19 mouse cellular contexts compared by ENCODE assay signal in genomic region chr19:37821671-37822190, GRCm38 (mm10).
A peak's percentile ranks its signal among the peaks of the same experiment; 100 is the strongest.
DNase-seq lines count a peak whose midpoint lies in the region; ATAC-seq and TF ChIP-seq lines count a peak whose summit lies in the region.
"Had no signal": no experiment of that assay in that cellular context is flagged by ENCODE, and none has a peak within 500 bp of the region (broad histone marks: within the 10 kb centered on the region; RNA-seq: fewer than 3 reads in every experiment).

No protein-coding gene starts in this region.

- H3K4me3 ChIP-seq in gastrocnemius, adult 2 months = no peak overlapping the region
- H3K4me3 ChIP-seq in embryonic facial prominence, embryonic 11.5 days (ENCODE audit: low read depth, low read length) = no peak overlapping the region
- no peak overlapping the region for H3K4me3 ChIP-seq in myocyte
- H3K4me3 ChIP-seq: forebrain, embryonic 12.5 days; hindbrain, embryonic 13.5 days; midbrain, embryonic 10.5 days had no signal

- WGBS in embryonic facial prominence, embryonic 11.5 days = 78% methylated on average over 3 of the region's 3 CpGs

- DNase-seq in gastrocnemius, adult 2 months = no peak
- DNase-seq in gastrocnemius, postnatal 36 days = no peak
- DNase-seq in heart, postnatal 10 days = peak; percentile 5 to 12
- DNase-seq in heart, postnatal 25 days (ENCODE audit: low spot score) = no peak
- DNase-seq in embryonic facial prominence, embryonic 11.5 days (ENCODE audit: low spot score) = peak; percentile 54
- no peak for DNase-seq in kidney, postnatal 4 days
- no peak for DNase-seq in spleen, postnatal 36 days (ENCODE audit: low spot score in 2 of 2)
- DNase-seq: adrenal gland, postnatal 10 days; cerebellum, adult 8-10 months; cerebellum, postnatal 36 days; embryo, embryonic 11 days; kidney, adult 11 months; layer of hippocampus, adult 9-11 months; lung, postnatal 4 days had no signal

- H3K36me3 ChIP-seq in embryonic facial prominence, embryonic 11.5 days (replicated peaks; ENCODE audit: control insufficient read depth, insufficient read depth, low read depth, low read length) = no peaks in the 10 kb centered on the region
- no peaks in the 10 kb centered on the region for H3K36me3 ChIP-seq in myocyte (ENCODE audit: control insufficient read depth, insufficient read depth)
- H3K36me3 ChIP-seq: forebrain, embryonic 12.5 days; hindbrain, embryonic 13.5 days; midbrain, embryonic 10.5 days had no signal

- intact Hi-C loops in gastrocnemius, adult 2 months (cut with DNase I) = no loop called here
- intact Hi-C loops in gastrocnemius, postnatal 36 days (cut with DNase I) = no loop called here
- intact Hi-C loops in heart, postnatal 10 days (cut with DNase I) = no loop called here
- intact Hi-C loops in heart, postnatal 25 days (cut with DNase I) = no loop called here

- no peak overlapping the region for H3ac ChIP-seq in myocyte (ENCODE audit: control insufficient read depth, insufficient read length)

- H3K4me2 ChIP-seq in embryonic facial prominence, embryonic 11.5 days (ENCODE audit: low read depth, low read length) = no peak overlapping the region
- H3K4me2 ChIP-seq in myocyte (ENCODE audit: low read depth) = peak overlapping the region; percentile 72
- H3K4me2 ChIP-seq: forebrain, embryonic 12.5 days; hindbrain, embryonic 13.5 days had no signal

- H3K4me1 ChIP-seq in embryonic facial prominence, embryonic 11.5 days (ENCODE audit: control insufficient read depth, insufficient read depth, low read length) = no peaks in the 10 kb centered on the region
- H3K4me1 ChIP-seq: forebrain, embryonic 12.5 days; hindbrain, embryonic 13.5 days; midbrain, embryonic 10.5 days had no signal

- TF ChIP-seq CTCF in gastrocnemius, adult 2 months (IDR thresholded peaks at IDR 0.05) = no peak

- H3K27me3 ChIP-seq in embryonic facial prominence, embryonic 11.5 days (ENCODE audit: control insufficient read depth, insufficient read depth, low read length) = no peaks in the 10 kb centered on the region; the same call in 1 of the 2 replicates
- H3K27me3 ChIP-seq in myocyte (ENCODE audit: control insufficient read depth, insufficient read depth, insufficient read length) = no peaks in the 10 kb centered on the region
- H3K27me3 ChIP-seq: forebrain, embryonic 12.5 days; hindbrain, embryonic 13.5 days had no signal

- ATAC-seq in embryonic facial prominence, embryonic 11.5 days (replicated peaks; ENCODE audit: insufficient number of reproducible peaks, low FRiP score, low TSS enrichment, low read depth) = no peak; the same call in 1 of the 2 replicates

- no peaks in the 10 kb centered on the region for H3K79me2 ChIP-seq in myocyte (ENCODE audit: control insufficient read depth, insufficient read depth)

- H3K9ac ChIP-seq in embryonic facial prominence, embryonic 11.5 days (replicated peaks; ENCODE audit: low read length) = no peak overlapping the region
- H3K9ac ChIP-seq: forebrain, embryonic 12.5 days; hindbrain, embryonic 13.5 days had no signal

- TF ChIP-seq POLR2A in myocyte (IDR thresholded peaks at IDR 0.05; ENCODE audit: insufficient read length, low read depth) = no peak

- H3K9me3 ChIP-seq in embryonic facial prominence, embryonic 11.5 days (replicated peaks; ENCODE audit: control insufficient read depth, low read length) = no peaks in the 10 kb centered on the region
- H3K9me3 ChIP-seq: forebrain, embryonic 12.5 days; hindbrain, embryonic 13.5 days; midbrain, embryonic 10.5 days had no signal

- peak overlapping the region; percentile 43; the same call in 1 of the 2 replicates for H3K27ac ChIP-seq in gastrocnemius, adult 2 months
- H3K27ac ChIP-seq in embryonic facial prominence, embryonic 11.5 days (replicated peaks; ENCODE audit: low read depth, low read length) = no peak overlapping the region
- H3K27ac ChIP-seq: forebrain, embryonic 12.5 days; hindbrain, embryonic 13.5 days; midbrain, embryonic 10.5 days; stomach, postnatal 0 days had no signal

TF ChIP-seq in myocyte, 11 proteins besides CTCF, POLR2A, EP300 and RAD21:
- TF ChIP-seq MYOD1 (IDR thresholded peaks at IDR 0.05; ENCODE audit: control insufficient read depth in 1 of 3, insufficient read length in 2 of 3, low read depth in 2 of 3) (no peak), TCF3 (IDR thresholded peaks at IDR 0.05; ENCODE audit: insufficient read length, low read depth) (no peak), USF1 (IDR thresholded peaks at IDR 0.05; ENCODE audit: low read depth) (no peak), MYOG (IDR thresholded peaks at IDR 0.05; ENCODE audit: control insufficient read depth in 1 of 3, insufficient read depth in 1 of 3, insufficient read length in 2 of 3, low read depth in 2 of 3) (no peak)

Comparison
In these comparisons a context has a peak if more than half of its experiments do, and no peak if none do; other contexts are left out.
1. DNase-seq: peak in heart, postnatal 10 days (2 of 2) and embryonic facial prominence, embryonic 11.5 days (single experiment); none in gastrocnemius, adult 2 months (single experiment), gastrocnemius, postnatal 36 days (0 of 2), heart, postnatal 25 days (single experiment), kidney, postnatal 4 days (0 of 2) and spleen, postnatal 36 days (0 of 2).